Mouse (Mus musculus) CH12F3 (cell line): ENCODE data around the gene Rbm31y.
"Not testable (repeated sequence)": the region's sequence is repeated elsewhere in the genome, so short reads cannot be mapped to it uniquely, and the experiment has no call there.

Experiments used
- in situ Hi-C: fragments of 300-500 bp; cut with MboI; formaldehyde crosslinking; loops from 2 replicates; pipeline ENCODE4 v1.14.3; 2020; ENCODE audit warnings: low sequenced_read_pairs

The Rbm31y gene

GRCm38 (mm10) chrY:17400461-17400860, at the start of gene Rbm31y:
Rbm31y (plus strand) TSS chrY:17400761.
- in situ Hi-C loops = not testable (repeated sequence)
